Mouse (Mus musculus) embryonic fibroblast, embryonic 13.5 days (primary cell): ENCODE measurements around the gene Kcnq2. TPM values are rescaled to one million over a fixed set of nuclear protein-coding genes. Genes with fewer than 3 reads are reported as not detected.
A peak's percentile ranks its signal among the peaks of the same experiment; 100 is the strongest.

ENCODE experiments used
- H3K27ac ChIP-seq: 2 replicates; pipeline ENCODE4 v1.5.1; 2012; ENCODE audit warnings: low read length, control low read depth, inconsistent platforms; ENCODE audit not compliant: insufficient read depth
- H3K4me1 ChIP-seq: 2 replicates; pipeline ENCODE4 v1.6.1; 2011; ENCODE audit warnings: low read length; ENCODE audit not compliant: control insufficient read depth, insufficient read depth
- H3K4me3 ChIP-seq: 2 replicates; pipeline ENCODE4 v1.5.1; 2011; ENCODE audit warnings: mild to moderate bottlenecking, control low read depth, low read length; ENCODE audit not compliant: insufficient read depth
- CTCF ChIP-seq: IDR thresholded peaks from 2 replicates; pipeline ENCODE4 v1.5.1; 2011; ENCODE audit warnings: mild to moderate bottlenecking, control low read depth, low read length, moderate library complexity, borderline replicate concordance; ENCODE audit not compliant: insufficient read depth
- POLR2A ChIP-seq: IDR thresholded peaks from 2 replicates; pipeline ENCODE4 v1.6.1; 2011; ENCODE audit warnings: low read depth, mild to moderate bottlenecking, control low read depth, low read length, moderate library complexity
- polyA plus RNA-seq: library from polyadenylated mRNA; stranded (reverse); fragments of >200 nt; gene quantifications from 2 replicates; pipeline ENCODE4 v1.2.4, GENCODE M21; 2011; ENCODE audit warnings: low read depth; ENCODE audit not compliant: missing spikeins, insufficient read length

Gene Kcnq2
- polyA plus RNA-seq, 1 experiment = not detected

DNA sequence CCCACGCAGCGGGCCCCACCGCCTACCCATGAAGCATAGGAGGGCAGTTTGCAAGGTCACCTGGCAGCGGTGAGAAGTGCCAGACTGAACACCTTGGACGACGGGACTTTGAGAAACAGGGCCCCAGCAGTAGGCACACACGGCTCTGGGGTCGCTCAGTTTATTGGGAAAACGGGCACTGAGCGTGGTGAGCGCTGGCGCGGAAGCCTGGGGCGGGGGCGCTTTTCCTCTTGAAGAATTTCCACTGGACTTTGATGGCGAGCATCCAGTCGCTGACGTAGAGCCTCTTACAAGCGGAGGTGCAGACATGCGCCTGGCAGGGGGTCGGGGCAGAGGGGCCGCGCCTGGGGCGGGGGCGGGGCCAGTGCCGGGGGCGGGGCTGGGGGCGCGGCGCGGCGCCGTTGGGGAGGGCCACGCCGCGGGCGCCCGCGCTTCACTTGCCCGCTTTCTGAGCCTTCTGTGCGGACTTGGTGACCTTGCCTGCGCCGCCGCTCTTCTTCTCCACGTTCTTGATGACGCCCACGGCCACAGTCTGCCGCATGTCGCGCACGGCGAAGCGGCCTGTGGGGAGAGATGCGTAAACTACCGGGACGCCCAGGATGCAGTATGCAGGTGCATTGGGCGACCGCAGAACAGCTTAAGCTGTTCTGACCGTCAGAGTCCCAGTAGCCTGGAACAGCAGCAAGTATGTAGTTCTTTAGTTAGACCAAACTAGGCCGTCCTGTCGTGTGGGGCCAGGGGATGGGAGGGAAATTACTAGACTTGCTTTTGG lies 12.6 kb upstream of the Kcnq2 start:
- TF ChIP-seq POLR2A (no peak), CTCF (no peak)
- Histone ChIP-seq H3K4me1 (no peaks in the 10 kb centered on the region), H3K27ac (no peak overlapping the region), H3K4me3 (peak overlapping the region; percentile 26)

- H3K4me1 ChIP-seq = no peaks in the 10 kb centered on the region
- TF ChIP-seq POLR2A = no peak
- no peak for TF ChIP-seq CTCF
- no peak overlapping the region for H3K27ac ChIP-seq
- no peak overlapping the region for H3K4me3 ChIP-seq
Measured at GRCm38 (mm10) chr2:181146976-181147545, 12.0 kb upstream of the Kcnq2 start.

GRCm38 (mm10) chr2:181144675-181145074 lies 9.6 kb upstream of the Kcnq2 start:
- no peak overlapping the region for H3K4me3 ChIP-seq
- H3K4me1 ChIP-seq = no peaks in the 10 kb centered on the region
- TF ChIP-seq CTCF (no peak), POLR2A (no peak)
- H3K27ac ChIP-seq = no peak overlapping the region

GRCm38 (mm10) chr2:181143509-181144276 lies 8.6 kb upstream of the Kcnq2 start:
- no peak overlapping the region for H3K4me3 ChIP-seq
- no peak overlapping the region for H3K27ac ChIP-seq
- no peaks in the 10 kb centered on the region for H3K4me1 ChIP-seq
- TF ChIP-seq CTCF (no peak), POLR2A (no peak)

- Histone ChIP-seq H3K27ac (no peak overlapping the region), H3K4me3 (no peak overlapping the region), H3K4me1 (no peaks in the 10 kb centered on the region)
- TF ChIP-seq CTCF = no peak
- no peak for TF ChIP-seq POLR2A
Measured at GRCm38 (mm10) chr2:181142703-181143135, 7.6 kb upstream of the Kcnq2 start.

DNA sequence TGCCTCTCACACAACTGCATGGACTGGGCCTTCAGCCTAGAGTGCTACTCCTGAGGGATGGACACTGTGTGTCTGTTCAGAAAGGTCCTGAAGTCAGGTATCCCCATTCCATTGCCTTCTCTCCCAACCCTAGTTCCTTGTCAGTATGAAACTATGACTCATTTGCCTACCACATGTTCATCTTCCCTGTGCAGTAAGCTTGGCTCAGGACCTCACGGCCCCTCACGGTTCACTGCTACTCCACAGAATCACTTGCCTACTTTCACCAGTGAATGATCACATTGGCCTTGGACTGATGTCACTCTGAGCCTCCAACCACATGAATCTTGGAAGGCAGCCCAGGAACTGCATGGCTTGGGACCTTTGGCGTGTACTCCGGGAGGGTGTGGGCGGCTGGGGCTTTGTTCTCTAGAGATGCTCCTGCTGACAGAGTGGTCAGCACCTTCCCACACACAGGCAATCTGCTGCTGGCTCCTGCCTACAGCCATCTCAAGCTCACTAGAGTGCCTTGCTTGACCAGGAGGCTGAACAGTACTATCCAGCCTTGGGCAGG lies 4.6 kb upstream of the Kcnq2 start:
- Histone ChIP-seq H3K4me3 (no peak overlapping the region), H3K4me1 (no peaks in the 10 kb centered on the region)
- no peak for TF ChIP-seq CTCF
- TF ChIP-seq POLR2A = no peak

DNA sequence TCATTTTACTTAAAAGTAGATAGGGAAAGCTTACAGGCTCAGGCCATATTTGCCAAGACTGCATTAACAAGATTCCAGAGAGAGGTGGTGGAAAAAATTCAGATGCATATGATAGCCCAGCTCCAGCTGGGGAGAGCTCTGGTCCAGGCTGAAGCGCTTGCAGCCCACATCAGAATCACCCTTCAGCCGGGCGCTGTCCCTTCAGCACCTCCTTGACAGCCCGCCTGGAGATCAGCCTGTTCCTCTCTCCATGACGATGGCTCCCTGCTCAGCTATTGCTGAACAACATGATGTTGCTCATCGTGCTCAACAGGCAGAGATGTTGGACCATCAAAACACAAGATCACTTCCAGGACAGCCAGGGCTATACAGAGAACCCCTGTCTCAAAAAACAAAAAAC lies 1.8 kb upstream of the Kcnq2 start:
- Histone ChIP-seq H3K4me3 (no peak overlapping the region), H3K27ac (no peak overlapping the region), H3K4me1 (no peaks in the 10 kb centered on the region)
- no peak for TF ChIP-seq POLR2A
- TF ChIP-seq CTCF = no peak

More for the DNA sequence above, 4.6 kb upstream of the Kcnq2 start:
- no peak overlapping the region for H3K27ac ChIP-seq

DNA sequence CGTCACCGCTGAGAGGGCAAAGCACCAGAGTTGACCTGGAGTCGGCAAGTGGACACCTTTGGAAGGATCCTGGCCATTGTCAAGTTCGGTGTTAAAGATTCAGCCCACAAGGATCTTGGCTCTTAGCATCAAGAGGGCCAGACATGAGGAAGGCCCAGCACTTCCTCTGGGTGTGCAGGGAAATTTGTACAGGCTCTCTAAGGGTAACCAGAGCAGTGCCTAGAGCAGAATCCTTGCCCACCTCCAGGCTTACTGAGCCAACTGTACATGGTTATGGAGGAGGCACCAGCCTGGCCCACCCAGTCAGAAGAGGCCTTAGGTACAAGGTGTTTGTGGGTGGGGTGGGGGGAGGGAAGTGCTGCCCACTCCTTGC lies 332 bp upstream of the Kcnq2 start:
- TF ChIP-seq POLR2A (no peak), CTCF (no peak)
- Histone ChIP-seq H3K4me1 (no peaks in the 10 kb centered on the region), H3K4me3 (no peak overlapping the region), H3K27ac (no peak overlapping the region)

DNA sequence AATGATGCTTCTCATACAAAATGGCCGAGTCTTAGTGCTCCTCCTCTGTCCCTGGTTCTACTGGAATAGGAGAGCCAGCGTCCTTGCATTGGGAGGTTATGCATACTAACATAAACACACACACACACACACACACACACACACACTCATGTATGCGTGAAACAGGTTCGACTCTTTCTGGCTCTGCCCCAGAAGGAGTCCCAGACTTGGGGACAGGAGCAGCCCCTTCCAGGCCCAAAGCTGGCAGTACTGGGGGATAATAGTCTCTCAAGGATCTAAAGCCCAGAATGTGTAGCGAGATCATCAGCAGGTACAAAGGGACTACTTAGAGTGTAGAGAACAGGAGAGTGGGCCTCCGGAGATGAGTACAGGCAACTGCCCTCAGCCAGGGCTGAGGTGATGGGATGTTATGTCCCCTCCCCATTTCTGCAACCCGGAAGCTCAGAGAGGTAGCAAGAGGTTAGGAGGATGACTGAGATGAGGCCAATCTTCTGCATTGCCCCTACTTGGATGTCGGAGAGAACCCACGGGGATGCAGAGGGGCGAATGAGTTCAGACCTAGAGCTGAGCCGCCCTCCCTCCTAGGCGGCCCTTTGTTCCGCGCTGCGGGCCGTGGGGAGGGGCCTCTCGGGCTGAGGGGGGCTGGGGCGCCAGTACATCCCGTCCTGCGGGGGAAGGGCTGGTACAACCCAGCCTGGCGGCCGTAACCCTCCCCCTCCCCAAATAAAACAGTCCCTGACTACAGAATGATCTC lies 1.1 kb downstream of the Kcnq2 start:
- TF ChIP-seq CTCF (no peak), POLR2A (no peak)
- H3K27ac ChIP-seq = no peak overlapping the region
- no peak overlapping the region for H3K4me3 ChIP-seq
- no peaks in the 10 kb centered on the region for H3K4me1 ChIP-seq
